Mouse (Mus musculus) 3134 (cell line): Measurements from ENCODE around the gene Cdkl1.

ENCODE experiments used
- DNase-seq: peaks from one replicate; pipeline ENCODE4 v3.0.0-alpha.2; 2011; ENCODE audit warnings: low spot score; ENCODE audit not compliant: insufficient read length; ENCODE audit errors: extremely low read depth

The Cdkl1 gene

DNA sequence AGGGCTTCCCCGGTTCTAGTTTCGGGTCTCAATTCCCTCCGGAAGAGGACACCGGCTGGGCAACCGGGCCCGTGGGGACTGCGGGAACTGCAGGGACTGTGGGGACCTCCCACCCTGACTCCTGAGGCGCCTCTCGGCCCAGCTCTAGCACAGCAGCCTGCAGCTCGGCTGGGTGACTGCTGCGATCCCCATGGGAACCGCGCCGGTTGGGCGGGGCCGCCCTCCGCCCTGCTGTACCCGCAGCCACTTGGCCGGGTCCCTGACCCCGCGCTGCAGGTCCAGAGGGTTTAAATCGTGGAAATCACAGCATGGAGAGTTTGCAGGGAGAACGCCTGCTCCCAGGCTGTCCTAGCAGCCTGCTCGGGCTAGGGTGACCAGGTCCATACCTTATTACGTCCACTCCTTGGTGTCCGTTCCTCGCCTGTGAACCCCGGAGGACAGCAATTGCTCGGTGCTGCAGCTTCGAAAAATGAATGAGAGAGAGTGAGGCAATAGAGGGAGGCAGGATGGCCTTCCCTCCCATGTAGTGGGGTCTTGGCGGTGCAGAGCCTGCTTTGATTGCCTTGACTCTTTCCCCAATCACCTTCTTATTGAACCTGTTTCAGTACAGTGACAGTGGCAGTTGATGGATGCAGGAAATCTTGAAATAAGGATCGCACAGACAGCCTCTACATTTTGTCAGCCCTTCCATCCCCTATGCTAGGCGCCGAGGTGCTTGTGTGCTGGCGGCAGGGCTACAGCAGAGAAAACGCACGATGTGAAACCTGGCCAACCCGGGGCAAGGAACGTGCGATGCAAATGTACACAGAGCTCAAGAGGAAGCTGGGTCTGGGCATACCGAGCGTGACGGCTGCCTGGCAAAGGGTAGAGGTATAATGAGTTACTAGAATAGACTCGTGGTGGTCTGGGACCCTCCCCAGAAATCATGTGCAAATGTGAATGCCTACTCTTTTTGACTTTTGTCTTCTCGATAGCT is at the start of gene Cdkl1:
Cdkl1 (minus strand) TSS at position 738 of the 976 bp plus-strand sequence.
- no peak for DNase-seq

DNA sequence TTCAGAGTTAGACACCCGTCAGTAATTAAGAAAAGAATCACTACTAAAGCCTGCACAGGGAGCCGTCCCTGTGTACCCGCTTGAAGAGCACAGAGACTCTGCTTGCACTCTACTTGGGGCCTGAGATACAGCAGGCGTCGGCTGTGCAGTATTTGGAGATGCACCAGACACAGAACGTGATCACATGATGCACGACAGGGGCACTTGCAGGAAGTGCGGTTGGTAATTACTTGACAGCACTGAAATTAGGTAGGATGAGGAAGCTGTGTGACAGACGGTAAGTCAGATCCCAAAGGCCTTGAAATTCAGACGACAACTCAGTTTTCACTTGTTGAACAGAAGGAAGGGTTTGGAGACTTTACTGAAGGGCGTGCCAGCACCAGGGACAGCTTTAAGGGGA is 47.3 kb upstream of the Cdkl1 start:
- DNase-seq = no peak

DNA sequence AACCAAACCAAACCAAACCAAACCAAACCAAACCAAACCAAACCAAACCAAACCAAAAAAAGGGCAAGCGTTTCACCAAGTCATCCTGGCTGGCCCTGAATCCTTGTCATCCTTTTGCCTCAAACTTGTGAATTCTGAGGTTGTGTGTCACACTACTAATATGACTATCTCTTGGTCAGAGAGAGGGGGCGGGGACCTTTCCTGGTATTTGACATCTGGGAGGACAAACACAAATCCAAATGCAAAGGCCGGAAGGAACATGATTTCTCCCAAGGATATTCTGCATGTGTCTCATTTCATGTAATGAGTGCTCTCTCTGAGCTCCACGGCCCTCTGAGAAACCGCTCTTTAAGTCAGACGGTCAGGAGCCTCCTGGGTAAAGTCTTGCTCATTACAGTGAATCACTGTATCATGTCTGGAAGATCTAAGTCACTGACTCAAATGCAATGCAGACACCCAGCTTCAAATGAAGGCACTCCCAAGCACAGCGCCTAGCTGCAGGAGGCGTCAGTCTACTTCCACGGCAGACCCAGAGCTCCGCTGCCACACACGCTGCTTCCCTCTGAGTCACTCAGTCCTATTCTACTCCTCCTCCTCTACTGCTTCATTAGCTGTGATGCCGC is 43.0 kb upstream of the Cdkl1 start:
- no peak for DNase-seq

DNA sequence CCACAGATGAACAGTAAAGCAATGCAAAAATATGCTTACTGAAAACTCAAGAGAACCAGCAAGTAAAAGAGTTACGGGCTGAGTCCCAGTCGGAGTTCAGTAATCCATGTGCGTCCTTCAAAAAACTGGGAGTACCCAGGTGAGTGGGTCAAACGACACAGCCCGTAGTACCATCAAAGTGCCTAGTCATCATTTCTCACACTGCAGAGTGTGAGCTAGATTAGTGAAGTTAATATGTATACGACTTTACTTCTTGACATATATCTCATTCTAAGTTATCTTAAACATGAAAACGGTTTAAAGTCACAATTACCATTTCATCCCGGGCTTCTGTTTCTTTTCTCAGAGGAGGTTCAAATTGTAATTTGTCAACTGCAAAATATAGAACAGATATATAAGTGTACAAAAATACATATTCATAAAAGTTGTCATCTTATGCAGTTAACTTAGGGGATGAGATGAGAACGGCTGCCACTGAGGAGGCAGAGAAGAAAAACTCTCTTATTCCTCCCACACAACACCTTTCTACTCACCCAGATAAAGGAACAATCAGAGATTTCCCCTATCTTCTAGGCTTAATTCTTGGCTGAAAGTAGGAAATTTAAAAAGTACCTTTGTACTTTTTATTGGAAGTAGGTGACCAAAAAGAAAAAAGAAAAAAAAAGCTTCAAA is 40.3 kb upstream of the Cdkl1 start:
- DNase-seq = no peak

DNA sequence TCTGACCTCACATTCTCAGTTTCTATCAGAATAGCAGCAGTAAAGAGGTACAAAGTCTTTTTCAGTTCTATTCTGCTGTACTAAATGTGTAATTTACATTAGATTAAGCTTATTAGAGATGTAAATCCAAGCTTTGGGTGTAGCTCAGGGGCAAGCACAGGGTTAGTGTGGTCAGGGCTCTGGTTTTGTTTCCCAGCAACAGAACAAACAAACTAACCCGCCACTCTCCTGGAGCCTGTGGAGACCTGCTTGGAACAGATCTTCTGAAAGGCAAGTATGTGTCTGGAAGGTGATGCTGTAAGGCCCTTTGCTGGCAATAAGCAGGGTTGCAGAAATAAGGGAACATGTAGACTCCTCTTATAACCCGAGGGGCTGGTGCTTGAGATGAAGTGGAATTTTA is 37.1 kb upstream of the Cdkl1 start:
- DNase-seq = no peak

DNA sequence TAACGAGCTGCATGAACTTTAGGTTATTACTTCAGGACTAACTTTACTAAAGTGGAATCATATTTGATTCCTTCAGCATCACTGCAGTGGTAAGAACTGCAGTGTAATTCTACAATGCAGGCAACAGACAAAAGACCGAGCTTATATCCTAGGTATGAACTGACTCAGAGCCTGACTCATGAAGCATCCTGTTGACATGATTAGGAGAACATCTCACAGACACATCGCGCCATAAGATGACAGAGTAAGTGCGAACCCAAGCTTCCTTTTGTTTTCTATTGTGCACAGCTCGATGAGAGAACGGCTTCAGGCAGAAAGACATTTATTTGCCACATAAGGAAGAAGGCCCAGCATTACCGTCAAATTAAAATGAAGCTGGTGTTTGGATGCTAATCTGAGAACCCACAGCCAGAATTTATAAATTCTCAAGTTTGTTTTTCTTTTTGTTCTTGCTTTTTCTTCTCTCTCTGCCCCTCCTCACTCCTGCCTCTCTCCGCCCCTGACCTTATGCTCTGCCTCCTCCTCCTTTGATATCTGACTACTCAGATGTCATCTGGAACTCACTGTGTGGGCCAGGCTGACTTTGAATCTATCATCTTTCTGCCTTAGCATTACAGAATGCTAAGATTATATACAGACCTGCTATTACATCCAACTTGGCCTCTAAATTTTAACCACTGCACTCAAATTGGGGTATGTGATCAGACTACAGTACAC is 34.0 kb upstream of the Cdkl1 start:
- DNase-seq = no peak

DNA sequence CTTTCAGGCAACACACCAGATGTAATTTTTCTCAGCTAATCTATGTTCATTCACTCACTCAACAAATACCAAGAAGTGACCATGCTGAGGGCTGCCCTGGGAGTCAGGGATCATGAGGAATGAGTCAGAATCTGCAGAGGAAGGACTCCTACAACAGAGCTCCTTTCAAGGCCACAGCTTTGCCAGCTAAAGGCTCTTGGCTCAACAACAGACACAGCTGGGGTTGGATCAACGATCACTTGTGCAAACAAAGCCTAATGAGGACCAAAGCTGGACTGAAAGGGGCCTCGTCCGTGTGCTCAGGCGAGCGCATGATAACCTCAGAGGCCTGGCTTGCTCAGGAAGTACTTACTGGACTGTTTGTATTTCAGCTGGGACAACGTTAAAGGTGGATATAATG is 23.2 kb upstream of the Cdkl1 start:
- DNase-seq = no peak

DNA sequence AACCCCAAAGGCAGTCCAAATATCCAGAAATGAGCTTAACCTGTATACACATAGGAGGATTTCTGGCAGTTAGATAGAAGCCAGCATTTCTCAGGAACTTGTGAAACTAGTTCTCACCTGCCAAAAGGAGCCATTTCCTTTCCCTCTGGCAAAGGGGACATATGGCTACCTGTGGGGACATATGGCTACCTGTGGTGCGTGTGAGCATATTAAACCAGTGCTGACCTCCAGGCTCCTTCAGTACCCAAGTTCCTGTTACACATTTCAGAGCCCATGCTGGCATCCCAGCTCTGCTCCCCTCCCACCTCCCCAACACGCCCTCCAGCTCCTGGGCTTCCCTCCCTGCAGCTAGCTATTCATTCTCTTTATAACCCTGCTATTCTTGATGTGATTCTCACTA is 22.5 kb upstream of the Cdkl1 start:
- DNase-seq = no peak

DNA sequence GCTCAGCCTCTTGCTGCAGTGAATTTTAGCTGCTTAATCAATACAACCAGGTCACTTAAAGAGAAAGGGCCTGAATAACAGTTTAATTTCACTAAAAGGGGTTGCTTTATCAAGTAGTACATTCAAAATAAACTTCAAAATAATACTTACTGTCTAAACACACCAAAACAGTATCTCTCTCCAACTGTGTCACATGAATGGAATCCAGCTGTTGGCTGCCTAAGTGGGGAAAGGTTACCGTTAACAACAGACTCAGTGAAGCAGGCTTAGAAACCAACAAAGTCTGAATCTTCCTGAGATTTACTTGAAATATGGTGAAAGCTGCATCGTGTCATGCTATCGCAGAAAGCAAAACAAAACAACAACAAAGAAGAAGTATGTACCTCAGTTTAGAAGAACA is 21.9 kb upstream of the Cdkl1 start:
- no peak for DNase-seq

DNA sequence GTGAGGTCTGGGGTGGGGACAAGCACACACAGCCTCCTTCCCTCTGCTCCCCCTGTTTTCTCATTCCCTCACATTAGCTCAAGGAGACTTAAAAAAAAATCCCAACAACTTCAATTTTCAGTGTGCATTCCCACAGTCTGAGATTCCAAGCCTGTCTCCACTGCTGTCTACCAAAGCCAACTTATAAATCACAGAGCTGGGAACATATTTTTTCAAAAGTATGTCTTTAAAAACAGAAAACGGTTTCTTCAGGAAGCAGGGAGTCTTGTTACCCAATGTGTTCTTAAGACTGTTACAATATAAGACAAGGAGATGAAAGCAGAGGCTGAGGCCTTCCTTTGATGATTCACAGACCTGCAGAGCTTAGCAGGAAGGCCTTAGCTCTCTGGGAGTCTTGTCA is 20.9 kb upstream of the Cdkl1 start:
- DNase-seq = no peak

DNA sequence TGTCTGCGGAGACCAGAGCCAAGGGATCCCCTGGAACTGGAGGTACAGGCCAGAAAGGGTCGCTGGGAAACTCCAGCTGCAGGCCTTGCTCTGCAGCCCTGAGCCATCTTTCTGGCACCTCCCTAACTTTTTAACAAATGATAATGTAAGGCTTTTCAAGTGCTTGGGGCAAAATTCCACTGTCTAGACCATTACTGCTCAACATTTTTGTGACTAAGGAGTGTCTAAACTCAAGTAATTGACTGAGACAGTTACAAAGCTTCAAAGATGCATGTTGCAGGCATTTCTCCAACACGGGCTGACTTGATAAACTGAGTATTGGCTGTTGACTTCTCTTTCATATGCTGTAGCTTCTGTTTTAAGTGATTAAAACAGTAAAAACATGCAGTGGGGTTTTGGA is 18.4 kb upstream of the Cdkl1 start:
- DNase-seq = no peak

DNA sequence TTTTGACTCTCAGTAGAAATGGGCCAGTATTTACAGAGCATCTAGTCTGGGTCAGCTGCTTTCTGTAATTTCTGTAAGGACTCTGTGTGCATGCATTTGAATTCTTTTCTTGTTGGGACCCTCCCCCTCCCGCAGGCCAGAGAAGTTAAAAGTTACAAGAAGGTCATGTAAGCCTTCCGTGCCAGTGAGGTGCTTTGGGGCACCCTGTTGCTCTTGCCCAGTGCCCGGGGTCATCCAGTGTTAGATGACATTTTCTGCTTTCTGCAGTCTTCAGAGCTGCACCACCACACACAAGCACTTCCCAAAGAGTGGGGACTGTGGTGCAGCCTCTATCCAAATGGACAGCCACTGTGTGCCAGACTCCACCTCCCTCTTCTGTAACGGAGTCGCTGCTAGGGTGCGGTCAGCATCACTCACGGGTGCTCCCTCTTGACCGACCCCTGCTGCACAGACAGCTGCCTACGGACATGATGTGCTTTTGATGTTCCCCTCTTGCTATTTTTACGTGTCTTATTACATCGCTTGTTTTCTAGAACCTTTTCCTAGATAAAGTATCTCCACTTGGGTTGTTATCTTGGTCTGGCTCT is 16.4 kb upstream of the Cdkl1 start:
- no peak for DNase-seq

DNA sequence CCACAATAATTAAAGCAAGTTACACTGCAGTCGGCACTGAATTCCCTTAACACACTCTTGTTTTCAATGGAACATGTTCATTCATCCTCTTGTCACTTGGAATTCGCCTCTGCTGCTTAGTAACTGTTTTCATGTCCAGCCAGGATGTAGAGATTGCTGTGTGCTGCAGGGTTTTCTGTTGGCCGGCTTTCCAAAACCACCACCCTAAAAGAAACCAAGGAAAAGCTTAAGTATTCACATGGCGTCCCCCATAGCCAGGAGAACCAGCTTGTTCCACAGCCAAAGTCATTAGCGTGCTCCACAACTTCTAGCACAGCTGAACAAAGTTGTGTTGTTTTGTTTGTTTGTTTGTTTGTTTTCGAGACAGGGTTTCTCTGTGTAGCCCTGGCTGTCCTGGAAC is 14.1 kb upstream of the Cdkl1 start:
- DNase-seq = no peak

DNA sequence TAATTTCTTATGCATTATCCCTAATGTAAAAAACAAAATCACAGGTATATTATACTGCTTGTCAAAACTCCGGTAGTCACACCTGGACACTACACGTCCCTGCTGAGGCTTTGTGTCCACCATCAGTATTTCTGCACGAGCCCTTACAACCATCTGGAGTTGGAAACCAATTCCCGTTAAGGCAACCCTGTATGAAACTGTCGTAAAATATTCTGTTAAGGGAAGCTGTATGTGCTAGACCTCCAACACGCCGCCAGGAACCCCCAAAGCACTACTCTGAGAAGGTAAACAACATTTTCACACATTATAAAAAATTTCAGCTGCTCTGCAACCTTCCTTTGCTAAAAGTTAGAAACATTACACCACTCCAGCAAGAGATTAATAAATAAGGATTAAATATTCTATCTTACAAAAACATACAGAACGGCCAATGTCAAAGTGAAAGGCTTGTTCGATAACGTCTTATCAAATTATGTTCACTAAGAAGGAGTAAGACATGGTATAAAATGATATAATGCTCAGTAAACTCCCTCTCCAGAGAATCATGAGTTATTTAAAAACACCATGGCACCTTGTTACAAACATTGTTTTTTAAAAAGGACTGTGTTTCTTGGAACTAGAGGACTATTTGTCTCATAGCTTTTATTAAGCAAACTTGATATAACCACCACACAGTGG is 13.5 kb upstream of the Cdkl1 start:
- DNase-seq = no peak

DNA sequence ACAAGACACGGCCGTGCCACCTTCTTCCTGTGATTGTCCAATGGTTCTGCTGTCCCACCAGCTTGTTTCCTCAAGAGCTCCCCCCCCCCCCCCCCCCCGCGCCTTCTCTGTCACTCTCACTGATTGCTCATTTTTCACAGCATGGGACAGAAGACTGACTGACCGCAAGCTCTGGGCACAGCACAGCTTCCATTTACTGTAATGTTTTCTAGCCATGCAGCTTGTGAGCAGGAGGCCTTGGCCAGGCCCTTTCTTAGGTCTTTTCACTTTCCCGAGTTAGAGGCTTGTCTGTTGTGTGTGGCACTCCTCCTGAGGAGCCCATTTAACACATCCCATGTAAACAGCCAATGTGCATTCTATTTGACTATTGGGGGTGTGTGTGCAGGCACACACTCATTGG is 12.1 kb upstream of the Cdkl1 start:
- no peak for DNase-seq

DNA sequence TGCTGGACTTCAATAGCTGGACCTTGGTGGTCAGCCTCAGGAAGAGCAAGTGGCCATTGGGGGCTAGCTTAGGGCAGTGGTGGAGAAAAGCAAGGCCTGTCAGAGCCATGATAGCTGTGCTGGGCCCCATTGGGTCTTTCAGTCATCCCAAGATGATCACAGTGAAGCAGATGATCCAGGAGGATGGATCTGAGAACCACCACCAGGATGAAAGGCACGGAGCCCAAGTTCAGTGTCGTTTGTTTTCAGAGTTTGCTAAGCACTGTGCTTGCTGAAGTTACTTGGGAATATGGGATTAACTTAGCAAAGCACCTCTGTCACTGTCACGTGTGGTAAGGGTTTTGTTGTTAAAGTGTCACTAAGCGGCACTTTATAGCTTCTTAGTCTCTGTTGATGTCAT is 9.5 kb upstream of the Cdkl1 start:
- no peak for DNase-seq

DNA sequence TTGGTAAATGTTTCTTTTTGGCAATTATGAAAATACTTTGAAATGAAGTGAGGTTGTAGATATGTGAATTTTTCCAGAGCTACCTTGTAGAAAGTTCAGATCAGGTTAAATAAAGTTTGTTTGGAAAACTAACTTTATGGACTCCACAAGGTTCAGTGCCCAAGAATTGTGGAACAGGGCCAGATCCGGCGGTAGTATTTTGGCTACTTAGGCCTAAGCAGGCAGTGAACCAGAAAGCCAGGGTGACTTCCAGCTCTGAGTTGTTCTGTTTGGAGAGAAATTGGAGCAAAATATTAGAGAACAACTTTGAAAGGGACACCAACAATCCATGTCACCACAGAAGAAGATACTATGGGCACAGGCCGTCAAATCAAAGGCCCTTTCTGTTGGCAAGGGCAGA is 5.2 kb upstream of the Cdkl1 start:
- DNase-seq = no peak

DNA sequence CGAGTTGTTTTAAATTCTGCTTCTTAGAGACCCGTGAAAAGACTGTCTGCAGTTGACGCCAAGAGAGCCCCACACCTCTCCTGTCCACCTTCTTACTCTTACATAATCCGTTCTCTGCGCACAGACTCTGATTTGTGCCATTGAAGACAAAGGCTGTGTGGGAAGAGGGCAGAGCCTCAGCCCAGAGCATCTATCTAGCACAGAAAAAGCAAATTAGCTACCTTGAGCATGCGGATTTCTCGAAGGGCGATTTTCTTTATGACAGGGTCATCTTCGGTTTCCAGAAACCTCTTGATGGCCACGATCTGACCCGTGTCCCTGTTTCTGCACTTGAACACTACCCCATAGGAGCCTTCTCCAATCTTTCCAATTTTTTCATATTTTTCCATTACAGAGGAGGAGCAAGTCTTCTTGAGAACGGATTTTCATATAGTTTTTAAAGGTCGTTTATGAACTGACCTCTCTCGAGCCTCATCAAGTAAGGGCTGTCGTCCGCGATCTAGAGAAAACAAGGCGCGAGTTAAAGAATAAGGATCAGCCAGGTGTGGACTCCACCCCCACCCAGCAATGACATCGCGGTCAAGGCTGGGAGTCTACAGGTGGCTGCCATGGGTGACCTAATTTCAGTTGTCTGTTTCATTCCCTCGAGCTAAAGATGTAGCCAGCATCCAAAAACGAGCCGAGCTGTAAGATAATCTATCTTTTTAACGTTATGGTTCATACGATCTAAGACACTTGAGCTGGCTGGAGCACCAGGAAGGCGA is 1.1 kb downstream of the Cdkl1 start:
- no peak for DNase-seq

DNA sequence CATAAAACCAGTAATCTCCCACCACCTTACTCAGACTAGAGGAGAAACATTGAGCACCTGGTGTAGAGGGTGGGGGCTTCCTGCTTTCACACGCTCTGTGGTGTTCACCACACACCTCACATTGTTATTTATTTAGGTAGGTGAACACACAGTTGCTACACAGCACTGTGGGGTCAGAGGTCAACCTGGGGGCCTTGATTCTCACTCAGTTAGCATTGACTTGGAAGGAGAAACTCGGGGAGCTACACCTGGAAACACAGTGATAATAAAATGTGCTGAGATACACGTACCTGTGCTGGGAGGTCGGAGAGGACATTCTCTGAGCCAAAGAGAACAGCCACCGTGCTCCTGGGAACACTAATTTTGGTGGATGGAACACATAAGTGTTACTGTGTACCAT is 2.7 kb downstream of the Cdkl1 start:
- DNase-seq = no peak
